Mouse (Mus musculus): Measurements from ENCODE around the gene Sesn1. TPM values are rescaled to one million over a fixed set of nuclear protein-coding genes. Genes with fewer than 3 reads are reported as not detected.
"Not testable (repeated sequence)": the region's sequence is repeated elsewhere in the genome, so short reads cannot be mapped to it uniquely, and the experiment has no call there.

Gene Sesn1
- polyA plus RNA-seq, 1 experiment from 2014 or later, result 33.9 TPM

GRCm38 (mm10) chr10:41932943-41933342 is 123.2 kb downstream of the Sesn1 start:
- no peak for ATAC-seq (ENCODE audit: low FRiP score, low TSS enrichment)

GRCm38 (mm10) chr10:41933536-41933935 is 123.8 kb downstream of the Sesn1 start:
- no peaks in the 10 kb centered on the region for H3K27me3 ChIP-seq (ENCODE audit: control insufficient read depth, insufficient read depth, low read length)
- 64% methylated on average over 6 of the region's 6 CpGs for WGBS
- no peak overlapping the region for H3K27ac ChIP-seq (replicated peaks; ENCODE audit: low read depth, low read length)
- no peaks in the 10 kb centered on the region for H3K9me3 ChIP-seq (ENCODE audit: control insufficient read depth, low read length)
- ATAC-seq (ENCODE audit: low FRiP score, low TSS enrichment), result no peak
- DNase-seq, result peak; percentile 47
- peaks cover 6% of the 10 kb centered on the region; the same call in 1 of the 2 replicates for H3K4me1 ChIP-seq (ENCODE audit: control insufficient read depth, insufficient read depth, low read length)
- H3K4me3 ChIP-seq (replicated peaks; ENCODE audit: low read depth, low read length), result no peak overlapping the region
- no peak overlapping the region for H3K9ac ChIP-seq (replicated peaks; ENCODE audit: low read length)
- H3K36me3 ChIP-seq (ENCODE audit: control insufficient read depth, insufficient read depth, low read length), result no peaks in the 10 kb centered on the region
- no peak overlapping the region for H3K4me2 ChIP-seq (ENCODE audit: low read length)

More at GRCm38 (mm10) chr10:41932943-41933342, 123.2 kb downstream of the Sesn1 start:
- DNase-seq, result no peak
- H3K4me1 ChIP-seq (ENCODE audit: control insufficient read depth, insufficient read depth, low read length), result peaks cover 6% of the 10 kb centered on the region; the same call in 1 of the 2 replicates
- no peaks in the 10 kb centered on the region for H3K36me3 ChIP-seq (ENCODE audit: control insufficient read depth, insufficient read depth, low read length)
- no peaks in the 10 kb centered on the region for H3K27me3 ChIP-seq (ENCODE audit: control insufficient read depth, insufficient read depth, low read length)
- H3K4me2 ChIP-seq (ENCODE audit: low read length), result no peak overlapping the region
- no peak overlapping the region for H3K4me3 ChIP-seq (replicated peaks; ENCODE audit: low read depth, low read length)
- 88% methylated on average over 5 of the region's 5 CpGs for WGBS
- H3K27ac ChIP-seq (replicated peaks; ENCODE audit: low read depth, low read length), result no peak overlapping the region
- no peak overlapping the region for H3K9ac ChIP-seq (replicated peaks; ENCODE audit: low read length)
- H3K9me3 ChIP-seq (ENCODE audit: control insufficient read depth, low read length), result no peaks in the 10 kb centered on the region

- Histone ChIP-seq H3K9me3 (ENCODE audit: control insufficient read depth, low read length) (no peaks in the 10 kb centered on the region), H3K27ac (replicated peaks; ENCODE audit: low read depth, low read length) (peak overlapping the region; percentile 72), H3K36me3 (ENCODE audit: control insufficient read depth, insufficient read depth, low read length) (no peaks in the 10 kb centered on the region), H3K4me2 (ENCODE audit: low read length) (peak overlapping the region; percentile 48), H3K4me1 (ENCODE audit: control insufficient read depth, insufficient read depth, low read length) (peaks cover 6% of the 10 kb centered on the region; the same call in 1 of the 2 replicates), H3K9ac (replicated peaks; ENCODE audit: low read length) (no peak overlapping the region), H3K27me3 (ENCODE audit: control insufficient read depth, insufficient read depth, low read length) (no peaks in the 10 kb centered on the region), H3K4me3 (replicated peaks; ENCODE audit: low read depth, low read length) (0 out of 2 replicates have a peak overlapping the region, but pooled peaks have one; percentile 4)
- WGBS, result 8% methylated on average over 21 of the region's 21 CpGs
- DNase-seq (peak; percentile 86), ATAC-seq (ENCODE audit: low FRiP score, low TSS enrichment) (peak; percentile 89)
Measured at GRCm38 (mm10) chr10:41934633-41935475, 125.1 kb downstream of the Sesn1 start.

GRCm38 (mm10) chr10:41935476-41935829 is 125.7 kb downstream of the Sesn1 start:
- H3K4me1 ChIP-seq (ENCODE audit: control insufficient read depth, insufficient read depth, low read length), result peaks cover 6% of the 10 kb centered on the region; the same call in 1 of the 2 replicates
- no peaks in the 10 kb centered on the region for H3K9me3 ChIP-seq (ENCODE audit: control insufficient read depth, low read length)
- no peaks in the 10 kb centered on the region for H3K36me3 ChIP-seq (ENCODE audit: control insufficient read depth, insufficient read depth, low read length)
- peak overlapping the region; percentile 48 for H3K4me2 ChIP-seq (ENCODE audit: low read length)
- H3K27me3 ChIP-seq (ENCODE audit: control insufficient read depth, insufficient read depth, low read length), result no peaks in the 10 kb centered on the region
- no peak for DNase-seq
- ATAC-seq (ENCODE audit: low FRiP score, low TSS enrichment), result no peak
- no peak overlapping the region for H3K4me3 ChIP-seq (replicated peaks; ENCODE audit: low read depth, low read length)
- peak overlapping the region; percentile 21; the same call in 1 of the 2 replicates for H3K27ac ChIP-seq (replicated peaks; ENCODE audit: low read depth, low read length)
- H3K9ac ChIP-seq (replicated peaks; ENCODE audit: low read length), result no peak overlapping the region

- no peak overlapping the region for H3K27ac ChIP-seq (replicated peaks; ENCODE audit: low read depth, low read length)
- WGBS, result 68% methylated on average over 4 of the region's 4 CpGs
Measured at GRCm38 (mm10) chr10:41936100-41936499, 126.4 kb downstream of the Sesn1 start.

GRCm38 (mm10) chr10:41937176-41937575 is 127.4 kb downstream of the Sesn1 start:
- H3K4me2 ChIP-seq (ENCODE audit: low read length), result no peak overlapping the region
- no peaks in the 10 kb centered on the region for H3K36me3 ChIP-seq (ENCODE audit: control insufficient read depth, insufficient read depth, low read length)
- no peak overlapping the region for H3K27ac ChIP-seq (replicated peaks; ENCODE audit: low read depth, low read length)
- H3K4me3 ChIP-seq (replicated peaks; ENCODE audit: low read depth, low read length), result no peak overlapping the region
- DNase-seq (no peak), ATAC-seq (ENCODE audit: low FRiP score, low TSS enrichment) (no peak)
- H3K9me3 ChIP-seq (ENCODE audit: control insufficient read depth, low read length), result no peaks in the 10 kb centered on the region
- no peak overlapping the region for H3K9ac ChIP-seq (replicated peaks; ENCODE audit: low read length)
- H3K4me1 ChIP-seq (ENCODE audit: control insufficient read depth, insufficient read depth, low read length), result peaks cover 6% of the 10 kb centered on the region; the same call in 1 of the 2 replicates
- 79% methylated on average over 4 of the region's 4 CpGs for WGBS
- H3K27me3 ChIP-seq (ENCODE audit: control insufficient read depth, insufficient read depth, low read length), result no peaks in the 10 kb centered on the region

More at GRCm38 (mm10) chr10:41936100-41936499, 126.4 kb downstream of the Sesn1 start:
- Histone ChIP-seq H3K9ac (replicated peaks; ENCODE audit: low read length) (no peak overlapping the region), H3K4me1 (ENCODE audit: control insufficient read depth, insufficient read depth, low read length) (peaks cover 6% of the 10 kb centered on the region; the same call in 1 of the 2 replicates), H3K36me3 (ENCODE audit: control insufficient read depth, insufficient read depth, low read length) (no peaks in the 10 kb centered on the region), H3K27me3 (ENCODE audit: control insufficient read depth, insufficient read depth, low read length) (no peaks in the 10 kb centered on the region), H3K4me2 (ENCODE audit: low read length) (no peak overlapping the region), H3K4me3 (replicated peaks; ENCODE audit: low read depth, low read length) (no peak overlapping the region), H3K9me3 (ENCODE audit: control insufficient read depth, low read length) (no peaks in the 10 kb centered on the region)
- DNase-seq (no peak), ATAC-seq (ENCODE audit: low FRiP score, low TSS enrichment) (no peak)

GRCm38 (mm10) chr10:41939090-41939489 is 129.4 kb downstream of the Sesn1 start:
- no peak overlapping the region for H3K27ac ChIP-seq (replicated peaks; ENCODE audit: low read depth, low read length)
- no peak overlapping the region for H3K4me2 ChIP-seq (ENCODE audit: low read length)
- H3K27me3 ChIP-seq (ENCODE audit: control insufficient read depth, insufficient read depth, low read length), result no peaks in the 10 kb centered on the region
- DNase-seq, result no peak
- ATAC-seq (ENCODE audit: low FRiP score, low TSS enrichment), result no peak
- WGBS, result 71% methylated on average over 4 of the region's 4 CpGs
- H3K9ac ChIP-seq (replicated peaks; ENCODE audit: low read length), result no peak overlapping the region
- no peaks in the 10 kb centered on the region for H3K36me3 ChIP-seq (ENCODE audit: control insufficient read depth, insufficient read depth, low read length)
- H3K9me3 ChIP-seq (ENCODE audit: control insufficient read depth, low read length), result no peaks in the 10 kb centered on the region
- no peak overlapping the region for H3K4me3 ChIP-seq (replicated peaks; ENCODE audit: low read depth, low read length)
- H3K4me1 ChIP-seq (ENCODE audit: control insufficient read depth, insufficient read depth, low read length), result peaks cover 6% of the 10 kb centered on the region; the same call in 1 of the 2 replicates

- not testable (repeated sequence) for DNase-seq; H3K27me3 ChIP-seq (ENCODE audit: control insufficient read depth, insufficient read depth, low read length); H3K4me2 ChIP-seq (ENCODE audit: low read length); H3K4me1 ChIP-seq (ENCODE audit: control insufficient read depth, insufficient read depth, low read length); H3K9ac ChIP-seq (replicated peaks; ENCODE audit: low read length); H3K9me3 ChIP-seq (ENCODE audit: control insufficient read depth, low read length); H3K4me3 ChIP-seq (replicated peaks; ENCODE audit: low read depth, low read length); H3K36me3 ChIP-seq (ENCODE audit: control insufficient read depth, insufficient read depth, low read length); ATAC-seq (ENCODE audit: low FRiP score, low TSS enrichment); H3K27ac ChIP-seq (replicated peaks; ENCODE audit: low read depth, low read length)
- 95% methylated on average over 5 of the region's 10 CpGs for WGBS
Measured at GRCm38 (mm10) chr10:41952354-41952753, 142.6 kb downstream of the Sesn1 start.

Measured in midbrain, embryonic 14.5 days (tissue).